Mouse (Mus musculus): Measurements from ENCODE around the gene Lce1a2. TPM values are rescaled to one million over a fixed set of nuclear protein-coding genes. Genes with fewer than 3 reads are reported as not detected.

The Lce1a2 gene
- polyA plus RNA-seq (2012; rRNA removed): 97.3 and 328 TPM in 2 replicates

DNA sequence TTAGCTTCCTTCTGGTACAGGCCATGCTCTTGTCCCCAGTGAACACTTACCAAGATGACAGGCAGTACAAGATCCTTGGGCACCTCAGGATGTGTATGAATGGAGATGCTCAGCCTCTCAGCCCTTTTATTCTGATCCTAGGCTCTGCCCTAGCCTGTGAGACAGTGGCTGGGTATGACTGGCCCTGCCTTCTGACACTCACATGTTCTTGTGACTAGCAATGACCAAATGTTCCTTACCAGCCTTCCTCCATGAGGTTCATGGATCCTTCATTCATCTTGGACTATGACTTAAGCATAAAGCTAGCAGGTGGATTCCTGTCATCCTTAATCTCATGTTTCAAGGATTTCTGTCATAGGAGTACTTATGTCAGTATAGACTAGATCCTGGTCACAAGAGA, at the start of gene Lce1a2:
Gene Lce1a2, minus strand, starts transcription at position 101 of the 400 bp plus-strand sequence.

DNA sequence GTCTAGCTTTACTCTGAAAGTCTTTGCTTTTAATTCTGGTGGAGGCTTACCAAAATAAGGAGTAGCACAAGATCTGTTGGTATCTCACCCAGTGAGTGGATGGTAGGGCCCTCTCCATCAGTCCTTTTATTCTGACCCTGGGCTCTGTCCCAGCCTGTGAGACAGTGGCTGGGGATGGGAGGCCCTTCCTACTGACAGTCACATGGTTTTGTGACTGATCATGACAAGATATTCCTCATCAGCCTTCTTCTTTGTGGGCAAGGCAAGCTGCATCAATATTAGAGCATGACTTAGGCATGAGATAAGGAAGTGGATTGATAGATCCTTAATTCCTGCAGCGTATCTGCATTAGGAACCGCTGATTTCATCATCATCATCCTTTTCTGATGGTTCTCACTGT, 38.9 kb upstream of the Lce1a2 start, which contains the start of gene Lce1e:
Gene Lce1e, minus strand, starts transcription at position 101 of the 400 bp plus-strand sequence.

DNA sequence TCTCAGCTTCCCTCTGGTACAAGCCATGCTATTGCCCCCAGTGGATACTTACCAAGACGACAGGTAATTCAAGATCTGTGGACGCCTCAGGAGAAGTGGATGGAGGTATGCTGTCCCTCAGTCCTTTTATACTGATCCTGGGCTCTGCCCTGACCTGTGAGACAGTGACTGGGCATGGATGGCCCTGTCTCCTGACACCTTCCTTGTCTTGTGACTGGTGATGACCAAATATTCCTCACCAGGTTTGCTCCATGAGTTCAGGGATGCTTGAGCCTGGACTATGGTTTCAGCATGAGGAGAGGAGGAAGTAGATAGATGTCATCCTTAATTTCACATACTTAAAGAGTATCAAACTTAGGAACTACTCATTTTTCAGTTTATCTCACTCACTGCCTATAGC, 17.0 kb upstream of the Lce1a2 start, which contains the start of gene Lce1d:
Gene Lce1d, minus strand, starts transcription at position 101 of the 400 bp plus-strand sequence.

DNA sequence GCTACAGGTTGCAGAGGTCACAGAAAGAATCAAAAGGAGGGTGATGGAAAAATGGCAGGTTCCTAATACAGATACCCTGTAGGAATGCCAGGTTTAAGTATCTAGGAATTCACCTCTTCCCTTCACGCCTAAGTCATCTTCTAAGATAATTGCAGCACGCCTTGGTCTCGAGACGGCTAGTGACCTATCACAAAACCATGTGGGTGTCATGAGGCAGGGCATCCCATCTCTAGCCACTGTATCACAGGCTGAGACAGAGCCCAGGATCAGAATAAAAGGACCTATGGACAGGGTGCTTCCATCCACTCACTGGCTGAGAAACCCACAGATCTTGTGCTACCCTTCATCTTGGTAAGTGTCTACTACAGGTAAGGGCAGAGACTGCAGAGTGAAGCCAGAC, 8.8 kb upstream of the Lce1a2 start, which contains the start of gene Lce1c:
Gene Lce1c, plus strand, starts transcription at position 301 of the 400 bp plus-strand sequence.

DNA sequence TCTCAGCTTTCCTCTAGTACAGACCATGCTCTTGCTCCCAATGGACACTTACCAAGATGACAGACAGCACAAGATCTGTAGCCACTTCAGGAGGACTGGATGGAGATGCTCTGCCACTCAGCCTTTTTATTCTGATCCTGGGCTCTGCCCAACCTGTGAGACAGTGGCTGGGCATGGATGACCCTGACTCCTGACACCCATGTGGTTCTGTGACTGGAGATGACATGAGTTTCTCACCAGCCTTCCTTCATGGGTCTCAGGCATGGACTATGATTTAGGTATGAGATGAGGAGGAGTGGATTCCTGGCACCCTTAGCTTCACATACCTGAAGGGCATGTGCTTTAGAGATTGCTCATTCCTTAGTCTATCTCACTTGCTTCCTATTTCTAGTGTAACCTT, 13.3 kb downstream of the Lce1a2 start, which contains the start of gene Lce1b:
Gene Lce1b, minus strand, starts transcription at position 101 of the 400 bp plus-strand sequence.

DNA sequence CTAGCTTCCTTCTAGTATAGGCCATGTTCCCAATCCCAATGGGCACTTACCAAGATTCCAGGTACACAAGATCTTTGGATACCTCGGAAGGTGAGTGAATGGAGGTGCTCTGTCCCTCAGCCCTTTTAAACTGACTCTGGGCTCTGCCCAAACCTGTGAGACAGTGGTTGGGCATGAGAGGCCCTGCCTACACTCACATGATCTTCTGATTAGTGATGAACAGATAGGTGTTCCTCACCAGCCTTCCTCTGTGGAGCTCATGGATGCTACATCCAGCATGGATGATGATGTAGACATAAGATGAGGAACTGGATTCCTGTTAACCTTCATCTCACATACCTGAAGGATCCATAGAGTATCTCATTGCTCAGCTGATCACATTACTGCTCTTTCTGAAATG, 21.9 kb downstream of the Lce1a2 start, which contains the start of gene Lce1a1:
Gene Lce1a1, minus strand, starts transcription at position 101 of the 400 bp plus-strand sequence.

DNA sequence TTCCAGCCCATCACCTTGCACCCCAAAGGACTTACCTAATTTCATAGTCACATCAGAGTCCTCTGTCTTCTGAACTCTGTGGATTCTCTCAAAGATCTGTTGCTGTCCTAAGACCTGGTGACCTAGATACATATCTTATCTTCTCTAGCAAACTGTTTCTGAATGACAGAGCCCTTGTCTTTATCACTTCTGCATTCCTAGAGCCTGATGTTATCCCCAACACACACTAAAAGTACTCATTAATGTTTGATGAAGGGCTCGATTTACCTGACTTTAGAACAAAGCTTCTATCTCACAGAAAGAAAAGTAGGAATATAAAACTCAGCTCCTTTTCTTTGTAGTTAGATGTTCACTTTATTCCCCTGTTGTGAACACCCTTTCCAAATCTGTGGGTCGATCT, 48.6 kb downstream of the Lce1a2 start, which contains the start of gene Lce6a:
Gene Lce6a, minus strand, starts transcription at position 101 of the 400 bp plus-strand sequence.

Other genes starting within 250 kb of the Lce1a2 start
- gene Gm9774, start 240.9 kb downstream of the Lce1a2 start, polyA plus RNA-seq (2012; rRNA removed): 4.8 and 10.8 TPM in 2 replicates
- gene Sprr2k, start 237.7 kb downstream of the Lce1a2 start, polyA plus RNA-seq (2012; rRNA removed): 0.52 and 0.62 TPM in 2 replicates
- gene Sprr1b, start 231.5 kb downstream of the Lce1a2 start, polyA plus RNA-seq (2012; rRNA removed): 22.3 and 23.6 TPM in 2 replicates
- gene Sprr3, start 211.6 kb downstream of the Lce1a2 start, polyA plus RNA-seq (2012; rRNA removed): 1,016 and 1,618 TPM in 2 replicates
- gene Sprr1a, start 184.4 kb downstream of the Lce1a2 start, polyA plus RNA-seq (2012; rRNA removed): 608 and 748 TPM in 2 replicates
- not detected in 2 replicates for gene Sprr4, start 169.8 kb downstream of the Lce1a2 start, polyA plus RNA-seq (2012; rRNA removed)
- 0.13 and 0.28 TPM in 2 replicates for gene 2310046K23Rik, start 135.8 kb downstream of the Lce1a2 start, polyA plus RNA-seq (2012; rRNA removed)
- 1.8 and 2.7 TPM in 2 replicates for gene Ivl, start 96.6 kb downstream of the Lce1a2 start, polyA plus RNA-seq (2012; rRNA removed)
- gene Smcp, start 81.3 kb downstream of the Lce1a2 start, polyA plus RNA-seq (2012; rRNA removed): not detected in 2 replicates
- 2.9 and 3.0 TPM in 2 replicates for gene 2210017I01Rik, start 62.8 kb downstream of the Lce1a2 start, polyA plus RNA-seq (2012; rRNA removed)
- 0.77 and 3.0 TPM in 2 replicates for gene Lce6a, start 48.7 kb downstream of the Lce1a2 start, polyA plus RNA-seq (2012; rRNA removed)
- gene Lce1a1, start 22.0 kb downstream of the Lce1a2 start, polyA plus RNA-seq (2012; rRNA removed): 113 and 390 TPM in 2 replicates
- gene Lce1b, start 13.4 kb downstream of the Lce1a2 start, polyA plus RNA-seq (2012; rRNA removed): 117 and 331 TPM in 2 replicates
- 108 and 297 TPM in 2 replicates for gene Lce1c, start 8.9 kb upstream of the Lce1a2 start, polyA plus RNA-seq (2012; rRNA removed)
- 105 and 245 TPM in 2 replicates for gene Lce1d, start 16.9 kb upstream of the Lce1a2 start, polyA plus RNA-seq (2012; rRNA removed)
- gene Lce1e, start 38.8 kb upstream of the Lce1a2 start, polyA plus RNA-seq (2012; rRNA removed): 50.9 and 159 TPM in 2 replicates
- 83.4 and 310 TPM in 2 replicates for gene Lce1f, start 50.0 kb upstream of the Lce1a2 start, polyA plus RNA-seq (2012; rRNA removed)
- 0.45 and 1.1 TPM in 2 replicates for gene Gm38119, start 68.8 kb upstream of the Lce1a2 start, polyA plus RNA-seq (2012; rRNA removed)
- 41.5 and 134 TPM in 2 replicates for gene Lce1g, start 82.0 kb upstream of the Lce1a2 start, polyA plus RNA-seq (2012; rRNA removed)
- 63.4 and 161 TPM in 2 replicates for gene Lce1h, start 94.8 kb upstream of the Lce1a2 start, polyA plus RNA-seq (2012; rRNA removed)
- gene Lce1i, start 108.6 kb upstream of the Lce1a2 start, polyA plus RNA-seq (2012; rRNA removed): 70.5 and 204 TPM in 2 replicates
- 58.0 and 193 TPM in 2 replicates for gene Lce1j, start 120.2 kb upstream of the Lce1a2 start, polyA plus RNA-seq (2012; rRNA removed)
- 34.9 and 89.6 TPM in 2 replicates for gene Lce1k, start 137.6 kb upstream of the Lce1a2 start, polyA plus RNA-seq (2012; rRNA removed)
- 21.1 and 65.4 TPM in 2 replicates for gene Kprp, start 156.9 kb upstream of the Lce1a2 start, polyA plus RNA-seq (2012; rRNA removed)
- 33.4 and 88.8 TPM in 2 replicates for gene Lce1l, start 181.0 kb upstream of the Lce1a2 start, polyA plus RNA-seq (2012; rRNA removed)
- 17.7 and 52.2 TPM in 2 replicates for gene 2310050C09Rik, start 199.9 kb upstream of the Lce1a2 start, polyA plus RNA-seq (2012; rRNA removed)